Mouse (Mus musculus): ENCODE measurements at regions not wholly inside any gene's neighbourhood (a gene's known extent, or its start where the extent isn't known, plus 50 kb on each side); places are given as distances from the start of the nearest gene placed in this dataset.

- no peaks in the 10 kb centered on the region for H3K36me3 ChIP-seq (replicated peaks)
- H3K9me3 ChIP-seq = no peaks in the 10 kb centered on the region
- H3K9ac ChIP-seq = no peak overlapping the region
- WGBS = 88% methylated on average over 2 of the region's 2 CpGs
- H3K4me2 ChIP-seq = no peak overlapping the region
- H3K27ac ChIP-seq = no peak overlapping the region
- no peak for ATAC-seq (ENCODE audit: low FRiP score)
- H3K27me3 ChIP-seq = no peaks in the 10 kb centered on the region
- no peak overlapping the region for H3K4me3 ChIP-seq (replicated peaks)
- no peaks in the 10 kb centered on the region for H3K4me1 ChIP-seq
Measured at GRCm38 (mm10) chr4:25416330-25416729, 134.7 kb upstream of the Ufl1 start.

GRCm38 (mm10) chr4:25410440-25410839 is 128.8 kb upstream of the Ufl1 start:
- Histone ChIP-seq H3K36me3 (replicated peaks) (no peaks in the 10 kb centered on the region), H3K4me1 (peaks cover 29% of the 10 kb centered on the region), H3K9me3 (no peaks in the 10 kb centered on the region), H3K4me2 (no peak overlapping the region), H3K27ac (no peak overlapping the region), H3K9ac (no peak overlapping the region), H3K27me3 (no peaks in the 10 kb centered on the region), H3K4me3 (replicated peaks) (no peak overlapping the region)
- WGBS = 47% methylated on average over 4 of the region's 4 CpGs
- ATAC-seq (ENCODE audit: low FRiP score) = no peak

GRCm38 (mm10) chr4:25408696-25409448 is 127.3 kb upstream of the Ufl1 start:
- WGBS = 8% methylated on average over 3 of the region's 3 CpGs
- Histone ChIP-seq H3K27me3 (no peaks in the 10 kb centered on the region), H3K36me3 (replicated peaks) (no peaks in the 10 kb centered on the region), H3K27ac (peak overlapping the region; percentile 90), H3K4me1 (peaks cover 29% of the 10 kb centered on the region), H3K9ac (no peak overlapping the region), H3K9me3 (no peaks in the 10 kb centered on the region), H3K4me3 (replicated peaks) (no peak overlapping the region), H3K4me2 (peak overlapping the region; percentile 38)
- peak; percentile 96 for ATAC-seq (ENCODE audit: low FRiP score)

- peaks cover 29% of the 10 kb centered on the region for H3K4me1 ChIP-seq
- H3K9ac ChIP-seq = no peak overlapping the region
- H3K36me3 ChIP-seq (replicated peaks) = no peaks in the 10 kb centered on the region
- no peak overlapping the region for H3K4me2 ChIP-seq
- ATAC-seq (ENCODE audit: low FRiP score) = peak; percentile 48; the same call in 1 of the 2 replicates
- peak overlapping the region; percentile 90 for H3K27ac ChIP-seq
- no peak overlapping the region for H3K4me3 ChIP-seq (replicated peaks)
- no peaks in the 10 kb centered on the region for H3K9me3 ChIP-seq
- WGBS = 14% methylated on average over 4 of the region's 4 CpGs
- H3K27me3 ChIP-seq = no peaks in the 10 kb centered on the region
Measured at GRCm38 (mm10) chr4:25407842-25408241, 126.2 kb upstream of the Ufl1 start.

- no peaks in the 10 kb centered on the region for H3K27me3 ChIP-seq
- no peak overlapping the region for H3K4me3 ChIP-seq (replicated peaks)
- 71% methylated on average over 5 of the region's 5 CpGs for WGBS
- peak; percentile 33; the same call in 1 of the 2 replicates for ATAC-seq (ENCODE audit: low FRiP score)
- no peaks in the 10 kb centered on the region for H3K36me3 ChIP-seq (replicated peaks)
- H3K4me2 ChIP-seq = no peak overlapping the region
- no peaks in the 10 kb centered on the region for H3K4me1 ChIP-seq
- no peak overlapping the region for H3K9ac ChIP-seq
- no peak overlapping the region for H3K27ac ChIP-seq
- H3K9me3 ChIP-seq = no peaks in the 10 kb centered on the region
Measured at GRCm38 (mm10) chr4:25389542-25389941, 107.9 kb upstream of the Ufl1 start.

DNA sequence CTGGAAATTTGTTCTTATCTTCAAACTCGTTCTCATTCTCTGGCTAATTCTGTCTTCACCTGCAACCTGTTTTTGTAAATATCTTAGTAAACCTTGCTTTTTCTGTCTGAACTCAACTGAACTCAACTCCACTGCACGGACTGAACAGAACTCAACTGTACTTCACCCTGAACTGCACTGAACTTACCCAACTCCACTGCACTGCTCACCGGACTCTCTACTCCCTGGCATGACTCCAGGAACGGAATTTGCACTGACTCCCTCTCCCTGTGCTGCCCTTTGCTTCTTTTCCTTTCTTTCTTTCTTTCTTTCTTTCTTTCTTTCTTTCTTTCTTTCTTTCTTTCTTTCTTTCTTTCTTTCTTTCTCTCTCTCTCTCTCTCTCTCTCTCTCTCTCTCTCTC is 90.4 kb upstream of the Ufl1 start:
- WGBS = 78% methylated on average over 4 of the region's 4 CpGs
- ATAC-seq (ENCODE audit: low FRiP score) = no peak
- no peaks in the 10 kb centered on the region for H3K9me3 ChIP-seq
- no peak overlapping the region for H3K4me3 ChIP-seq (replicated peaks)
- no peak overlapping the region for H3K27ac ChIP-seq
- H3K36me3 ChIP-seq (replicated peaks) = no peaks in the 10 kb centered on the region
- H3K9ac ChIP-seq = no peak overlapping the region
- no peak overlapping the region for H3K4me2 ChIP-seq
- H3K27me3 ChIP-seq = no peaks in the 10 kb centered on the region
- no peaks in the 10 kb centered on the region for H3K4me1 ChIP-seq

DNA sequence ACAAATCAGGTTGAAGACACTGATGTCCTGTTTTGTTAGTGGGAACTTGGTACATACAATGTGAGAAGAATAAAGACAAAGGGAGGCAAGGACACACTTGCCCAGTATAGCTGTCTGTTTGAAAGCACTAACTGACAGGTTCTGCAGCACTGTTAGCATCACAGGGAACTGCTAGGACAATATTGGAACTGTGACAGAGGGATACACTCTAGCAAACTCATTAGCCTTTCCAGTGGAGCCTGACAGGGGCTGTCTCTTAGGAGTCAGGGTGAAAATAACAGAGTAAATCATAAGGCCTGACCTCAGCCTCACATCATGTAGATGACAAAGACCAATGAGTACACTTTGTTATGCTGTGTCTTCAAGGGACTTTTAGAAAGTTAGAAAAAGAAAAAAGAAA is 82.8 kb upstream of the Ufl1 start:
- H3K27me3 ChIP-seq = no peaks in the 10 kb centered on the region

DNA sequence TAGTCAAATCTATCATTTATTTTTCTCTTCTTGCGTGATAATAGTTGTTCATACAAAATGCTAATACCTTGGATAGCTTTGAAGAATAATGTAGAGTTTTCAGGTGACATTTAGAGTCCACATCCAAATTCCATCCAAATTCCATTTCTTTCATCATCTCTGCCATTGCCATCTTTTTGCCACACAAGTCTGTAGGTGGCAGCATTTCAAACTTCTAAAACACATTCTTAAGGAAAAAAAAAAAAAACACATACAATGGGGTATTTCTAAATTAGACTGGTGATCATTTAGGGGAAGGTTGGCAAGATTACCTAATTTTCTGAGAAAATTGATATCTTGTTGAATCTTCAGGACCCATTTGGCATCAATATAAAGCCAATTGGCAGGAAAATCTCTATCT is 56.0 kb upstream of the Ufl1 start:
- WGBS = 78% methylated on average over 1 of the region's 1 CpGs
- H3K4me2 ChIP-seq = no peak overlapping the region
- H3K4me1 ChIP-seq = no peaks in the 10 kb centered on the region
- H3K36me3 ChIP-seq (replicated peaks) = no peaks in the 10 kb centered on the region
- no peak overlapping the region for H3K9ac ChIP-seq
- no peak overlapping the region for H3K4me3 ChIP-seq (replicated peaks)
- no peak overlapping the region for H3K27ac ChIP-seq
- no peaks in the 10 kb centered on the region for H3K9me3 ChIP-seq
- H3K27me3 ChIP-seq = no peaks in the 10 kb centered on the region
- no peak for ATAC-seq (ENCODE audit: low FRiP score)

More for the DNA sequence above, 82.8 kb upstream of the Ufl1 start:
- H3K4me2 ChIP-seq = no peak overlapping the region
- no peak for ATAC-seq (ENCODE audit: low FRiP score)
- H3K36me3 ChIP-seq (replicated peaks) = no peaks in the 10 kb centered on the region
- H3K27ac ChIP-seq = no peak overlapping the region
- H3K9ac ChIP-seq = no peak overlapping the region
- no peaks in the 10 kb centered on the region for H3K4me1 ChIP-seq
- H3K9me3 ChIP-seq = no peaks in the 10 kb centered on the region
- H3K4me3 ChIP-seq (replicated peaks) = no peak overlapping the region
